Mouse (Mus musculus) heart, embryonic 11.5 days (tissue): ENCODE results near the gene Clpb. TPM values are rescaled to one million over a fixed set of nuclear protein-coding genes. Genes with fewer than 3 reads are reported as not detected.

Source experiments
- ATAC-seq: fragments of 200-750 bp; cut with Nextera tagmentation; replicated peaks from 2 replicates; pipeline ENCODE4 v1.8.0; 2017; ENCODE audit warnings: moderate library complexity; ENCODE audit not compliant: insufficient number of reproducible peaks, low FRiP score, low TSS enrichment
- H3K27ac ChIP-seq: fragments of 300-500 bp; sonication (generic); 2 replicates; pipeline ENCODE4 v1.5.1; 2014; ENCODE audit warnings: mild to moderate bottlenecking, low read depth, low read length
- H3K27me3 ChIP-seq: fragments of 300-500 bp; sonication (generic); 2 replicates; pipeline ENCODE4 v1.6.1; 2014; ENCODE audit warnings: mild to moderate bottlenecking, low read length, mixed read lengths; ENCODE audit not compliant: control insufficient read depth, insufficient read depth
- H3K36me3 ChIP-seq: fragments of 300-500 bp; sonication (generic); 2 replicates; pipeline ENCODE4 v1.6.1; 2014; ENCODE audit warnings: mild to moderate bottlenecking, low read length, moderate library complexity, mixed read lengths; ENCODE audit not compliant: control insufficient read depth, insufficient read depth
- H3K4me1 ChIP-seq: fragments of 300-500 bp; sonication (generic); 2 replicates; pipeline ENCODE4 v1.6.1; 2014; ENCODE audit warnings: low read length; ENCODE audit not compliant: control insufficient read depth, insufficient read depth
- H3K4me2 ChIP-seq: fragments of 300-500 bp; sonication (generic); 2 replicates; pipeline ENCODE4 v1.6.1; 2014; ENCODE audit warnings: mild to moderate bottlenecking, moderate library complexity
- H3K4me3 ChIP-seq: fragments of 300-500 bp; sonication (generic); 2 replicates; pipeline ENCODE4 v1.5.1; 2014; ENCODE audit warnings: low read depth, low read length
- H3K9ac ChIP-seq: fragments of 300-500 bp; sonication (generic); 2 replicates; pipeline ENCODE4 v1.6.1; 2014; ENCODE audit warnings: mild to moderate bottlenecking, low read depth, low read length, moderate library complexity
- H3K9me3 ChIP-seq: fragments of 300-500 bp; sonication (generic); replicated peaks from 2 replicates; pipeline ENCODE4 v1.6.1; 2016; ENCODE audit warnings: low read length; ENCODE audit not compliant: control insufficient read depth
- WGBS: fragments of 180-500 bp; shearing (Covaris S2); extraction: QIAGEN DNeasy Blood & Tissue Kit; methylation state at CpG from one replicate; pipeline ENCODE4 v1.1.7; 2014; ENCODE audit not compliant: insufficient replicate concordance; 5-methylcytosine and 5-hydroxymethylcytosine counted together
- polyA plus RNA-seq: library from polyadenylated mRNA; unstranded; fragments of >200 nt; fragmentation: Nextera tagmentation; extraction: Ambion mirVana; gene quantifications from 2 replicates; pipeline ENCODE4 v1.2.1, GENCODE M21; 2014

The Clpb gene
- polyA plus RNA-seq, 1 experiment from 2014 or later = 36.1 TPM

GRCm38 (mm10) chr7:101654936-101655335 is 8.5 kb upstream of the Clpb start:
- WGBS = 72% methylated on average over 4 of the region's 4 CpGs
- Histone ChIP-seq H3K9me3 (no peaks in the 10 kb centered on the region), H3K4me2 (no peak overlapping the region), H3K4me3 (no peak overlapping the region), H3K27me3 (no peaks in the 10 kb centered on the region), H3K36me3 (no peaks in the 10 kb centered on the region), H3K4me1 (no peaks in the 10 kb centered on the region), H3K9ac (no peak overlapping the region), H3K27ac (no peak overlapping the region)
- ATAC-seq = no peak

- WGBS = 68% methylated on average over 1 of the region's 1 CpGs
- Histone ChIP-seq H3K9ac (no peak overlapping the region), H3K36me3 (no peaks in the 10 kb centered on the region)
Observed at GRCm38 (mm10) chr7:101662006-101662405, 1.4 kb upstream of the Clpb start.

GRCm38 (mm10) chr7:101666581-101666980 is 3.1 kb downstream of the Clpb start:
- WGBS = 10% methylated on average over 3 of the region's 3 CpGs
- Histone ChIP-seq H3K4me3 (no peak overlapping the region), H3K4me2 (no peak overlapping the region), H3K9ac (peak overlapping the region; percentile 49; the same call in 1 of the 2 replicates), H3K27me3 (no peaks in the 10 kb centered on the region), H3K9me3 (no peaks in the 10 kb centered on the region), H3K36me3 (no peaks in the 10 kb centered on the region), H3K27ac (no peak overlapping the region), H3K4me1 (peaks cover 14% of the 10 kb centered on the region; the same call in 1 of the 2 replicates)
- ATAC-seq = no peak

More at GRCm38 (mm10) chr7:101662006-101662405, 1.4 kb upstream of the Clpb start:
- Histone ChIP-seq H3K4me3 (no peak overlapping the region), H3K9me3 (no peaks in the 10 kb centered on the region), H3K27me3 (no peaks in the 10 kb centered on the region), H3K4me2 (no peak overlapping the region), H3K4me1 (peaks cover 14% of the 10 kb centered on the region; the same call in 1 of the 2 replicates), H3K27ac (no peak overlapping the region)
- ATAC-seq = no peak

GRCm38 (mm10) chr7:101671601-101672280 is 8.3 kb downstream of the Clpb start:
- H3K4me2 ChIP-seq = no peak overlapping the region
- H3K27ac ChIP-seq = no peak overlapping the region
- no peaks in the 10 kb centered on the region for H3K9me3 ChIP-seq
- H3K4me1 ChIP-seq = peaks cover 8% of the 10 kb centered on the region
- no peak overlapping the region for H3K9ac ChIP-seq
- no peak for ATAC-seq
- H3K36me3 ChIP-seq = no peaks in the 10 kb centered on the region
- H3K4me3 ChIP-seq = no peak overlapping the region
- no peaks in the 10 kb centered on the region for H3K27me3 ChIP-seq
- 69% methylated on average over 5 of the region's 5 CpGs for WGBS

GRCm38 (mm10) chr7:101673497-101673896 is 10.1 kb downstream of the Clpb start:
- H3K36me3 ChIP-seq = no peaks in the 10 kb centered on the region
- no peak overlapping the region for H3K4me3 ChIP-seq
- no peaks in the 10 kb centered on the region for H3K9me3 ChIP-seq
- 35% methylated on average over 2 of the region's 2 CpGs for WGBS
- no peaks in the 10 kb centered on the region for H3K27me3 ChIP-seq
- H3K27ac ChIP-seq = no peak overlapping the region
- ATAC-seq = no peak
- no peak overlapping the region for H3K9ac ChIP-seq
- peaks cover 16% of the 10 kb centered on the region for H3K4me1 ChIP-seq
- no peak overlapping the region for H3K4me2 ChIP-seq

- Histone ChIP-seq H3K36me3 (no peaks in the 10 kb centered on the region), H3K4me1 (peaks cover 24% of the 10 kb centered on the region), H3K27ac (peak overlapping the region; percentile 47; the same call in 1 of the 2 replicates), H3K4me2 (peak overlapping the region; percentile 29), H3K9me3 (no peaks in the 10 kb centered on the region), H3K4me3 (no peak overlapping the region), H3K27me3 (no peaks in the 10 kb centered on the region), H3K9ac (peak overlapping the region; percentile 12; the same call in 1 of the 2 replicates)
- ATAC-seq = no peak
- 35% methylated on average over 6 of the region's 6 CpGs for WGBS
Observed at GRCm38 (mm10) chr7:101676033-101676761, 12.8 kb downstream of the Clpb start.

GRCm38 (mm10) chr7:101676762-101677308 is 13.4 kb downstream of the Clpb start:
- H3K4me3 ChIP-seq = no peak overlapping the region
- no peaks in the 10 kb centered on the region for H3K27me3 ChIP-seq
- H3K9me3 ChIP-seq = no peaks in the 10 kb centered on the region
- no peak for ATAC-seq
- peaks cover 30% of the 10 kb centered on the region for H3K4me1 ChIP-seq
- H3K36me3 ChIP-seq = no peaks in the 10 kb centered on the region
- H3K27ac ChIP-seq = peak overlapping the region; percentile 47
- H3K9ac ChIP-seq = peak overlapping the region; percentile 12; the same call in 1 of the 2 replicates
- peak overlapping the region; percentile 29 for H3K4me2 ChIP-seq
- 39% methylated on average over 3 of the region's 3 CpGs for WGBS

GRCm38 (mm10) chr7:101679591-101679990 is 16.2 kb downstream of the Clpb start:
- peak; percentile 76 for ATAC-seq
- Histone ChIP-seq H3K9me3 (no peaks in the 10 kb centered on the region), H3K4me3 (no peak overlapping the region), H3K9ac (no peak overlapping the region), H3K27ac (no peak overlapping the region), H3K4me2 (no peak overlapping the region), H3K27me3 (no peaks in the 10 kb centered on the region), H3K36me3 (no peaks in the 10 kb centered on the region), H3K4me1 (peaks cover 31% of the 10 kb centered on the region)
- WGBS = 18% methylated on average over 7 of the region's 7 CpGs
